Mouse (Mus musculus) heart, postnatal 0 days (tissue): ENCODE data around the gene Atp2c2.

Experiments
- CTCF ChIP-seq: IDR thresholded peaks from 2 replicates; pipeline ENCODE4 v1.5.1; 2016; ENCODE audit warnings: antibody characterized with exemption, control low read depth, low read depth
- EP300 ChIP-seq: IDR thresholded peaks from 2 replicates; pipeline ENCODE4 v1.6.1; 2016; ENCODE audit warnings: antibody characterized with exemption, low read depth

- TF ChIP-seq EP300 (no peak), CTCF (peak; percentile 57)
These were observed 21.5 kb upstream of the Atp2c2 start for GRCm38 (mm10) chr8:119678138-119678843.
